In genomic region chr4:102574226-102574625, GRCm38 (mm10) we compare ENCODE assay signal across 8 mouse cellular contexts.
DNase-seq lines count a peak whose midpoint lies in the region; ATAC-seq and TF ChIP-seq lines count a peak whose summit lies in the region.

No protein-coding gene starts in this region.

- TF ChIP-seq POLR2A in bone marrow, adult 2 months (IDR thresholded peaks at IDR 0.05; ENCODE audit: borderline replicate concordance, control insufficient read depth, low read depth, low read length) = no peak
- TF ChIP-seq POLR2A in lung, adult 2 months (IDR thresholded peaks at IDR 0.05; ENCODE audit: borderline replicate concordance, extremely low read depth, low read depth, low read length) = 0 out of 2 replicates have a peak, but pooled peaks have one; percentile 13

- H3K36me3 ChIP-seq in splenic B cell, adult 2 months (ENCODE audit: control insufficient read depth, insufficient read depth, low read length, poor library complexity, severe bottlenecking) = peaks cover 3% of the 10 kb centered on the region
- H3K36me3 ChIP-seq in forebrain, embryonic 13.5 days (ENCODE audit: poor library complexity, severe bottlenecking) = no peaks in the 10 kb centered on the region
- no peaks in the 10 kb centered on the region for H3K36me3 ChIP-seq in hindbrain, embryonic 14.5 days (replicated peaks; ENCODE audit: control insufficient read depth, insufficient read depth)

- H3K4me2 ChIP-seq in forebrain, embryonic 13.5 days = no peak overlapping the region
- H3K4me2 ChIP-seq in hindbrain, embryonic 14.5 days (replicated peaks) = no peak overlapping the region

- intact Hi-C loops in heart, postnatal 14 days (cut with DNase I) = loop anchor here (2.0 to 5.0 kb wide), 3 partner anchors 15 to 83 kb away; no protein-coding TSS in a partner anchor
- intact Hi-C loops in left cerebral cortex, postnatal 14 days (cut with DNase I) = loop anchor here (5.0 kb wide), 2 partner anchors 42 to 62 kb away; no protein-coding TSS in a partner anchor

- no peaks in the 10 kb centered on the region for H3K27me3 ChIP-seq in splenic B cell, adult 2 months (ENCODE audit: control insufficient read depth, insufficient read depth, low read length, poor library complexity, severe bottlenecking)
- H3K27me3 ChIP-seq in forebrain, embryonic 13.5 days = peaks cover 10% of the 10 kb centered on the region
- peaks cover 4% of the 10 kb centered on the region; the same call in 1 of the 2 replicates for H3K27me3 ChIP-seq in hindbrain, embryonic 14.5 days (ENCODE audit: control insufficient read depth, insufficient read depth, low read length)

- H3K9ac ChIP-seq in forebrain, embryonic 13.5 days = no peak overlapping the region
- no peak overlapping the region for H3K9ac ChIP-seq in hindbrain, embryonic 14.5 days

- TF ChIP-seq CTCF in bone marrow, adult 2 months (IDR thresholded peaks at IDR 0.05; ENCODE audit: control insufficient read depth, insufficient read depth, low read length) = no peak
- TF ChIP-seq CTCF in lung, adult 2 months (IDR thresholded peaks at IDR 0.05; ENCODE audit: insufficient read depth, low read length) = no peak

- DNase-seq in B cell, adult 2 months = peak; percentile 77 to 81
- peak; percentile 69 to 77 for DNase-seq in heart, postnatal 14 days
- peak; percentile 34 for DNase-seq in lung, adult 2 months
- peak; percentile 84 for DNase-seq in splenic B cell, adult 2 months (ENCODE audit: low read depth, low spot score)
- DNase-seq in hindbrain, embryonic 14.5 days (ENCODE audit: low spot score) = no peak
- no peak for DNase-seq in left cerebral cortex, postnatal 14 days (ENCODE audit: low spot score in 2 of 2)

- H3K27ac ChIP-seq in bone marrow, adult 2 months (ENCODE audit: control insufficient read depth, insufficient read depth, low read depth, low read length, poor library complexity) = peak overlapping the region; percentile 73
- H3K27ac ChIP-seq in forebrain, embryonic 13.5 days = no peak overlapping the region
- H3K27ac ChIP-seq in hindbrain, embryonic 14.5 days = no peak overlapping the region

- H3K9me3 ChIP-seq in forebrain, embryonic 13.5 days (replicated peaks) = no peaks in the 10 kb centered on the region
- H3K9me3 ChIP-seq in hindbrain, embryonic 14.5 days (ENCODE audit: control insufficient read depth, low read length) = no peaks in the 10 kb centered on the region

- peak overlapping the region; percentile 52 for H3K4me3 ChIP-seq in bone marrow, adult 2 months (replicated peaks; ENCODE audit: control insufficient read depth, low read depth, low read length)
- H3K4me3 ChIP-seq in lung, adult 2 months (replicated peaks; ENCODE audit: extremely low read depth, low read depth, low read length) = peak overlapping the region; percentile 40
- H3K4me3 ChIP-seq in forebrain, embryonic 13.5 days = no peak overlapping the region
- no peak overlapping the region for H3K4me3 ChIP-seq in hindbrain, embryonic 14.5 days (replicated peaks; ENCODE audit: low read length)

- H3K4me1 ChIP-seq in bone marrow, adult 2 months (ENCODE audit: control insufficient read depth, insufficient read depth, low read length) = peaks cover 2% of the 10 kb centered on the region
- peaks cover 15% of the 10 kb centered on the region for H3K4me1 ChIP-seq in lung, adult 2 months (ENCODE audit: control insufficient read depth, insufficient read depth, low read length)
- peaks cover 27% of the 10 kb centered on the region for H3K4me1 ChIP-seq in forebrain, embryonic 13.5 days
- peaks cover 17% of the 10 kb centered on the region for H3K4me1 ChIP-seq in hindbrain, embryonic 14.5 days (replicated peaks; ENCODE audit: control insufficient read depth, insufficient read depth, low read length)

- WGBS in bone marrow, adult 2 months = 3% methylated on average over 9 of the region's 9 CpGs
- 16% methylated on average over 9 of the region's 9 CpGs for WGBS in lung, adult 2 months
- 60% methylated on average over 9 of the region's 9 CpGs for WGBS in forebrain, embryonic 13.5 days
- WGBS in hindbrain, embryonic 14.5 days = 56% methylated on average over 9 of the region's 9 CpGs

- ATAC-seq in forebrain, embryonic 13.5 days = no peak
- no peak for ATAC-seq in hindbrain, embryonic 14.5 days (ENCODE audit: low FRiP score)

Comparison
In these comparisons a context has a peak if more than half of its experiments do, and no peak if none do; other contexts are left out.
1. DNase-seq: peak in B cell, adult 2 months (2 of 2), heart, postnatal 14 days (2 of 2), lung, adult 2 months (single experiment) and splenic B cell, adult 2 months (single experiment); none in hindbrain, embryonic 14.5 days (single experiment) and left cerebral cortex, postnatal 14 days (0 of 2).
2. H3K4me3 ChIP-seq: peak in bone marrow, adult 2 months (single experiment) and lung, adult 2 months (single experiment); none in forebrain, embryonic 13.5 days (single experiment) and hindbrain, embryonic 14.5 days (single experiment).